Mouse (Mus musculus): ENCODE measurements around the gene Hddc3.
"Not testable (repeated sequence)": the region's sequence is repeated elsewhere in the genome, so short reads cannot be mapped to it uniquely, and the experiment has no call there.

The Hddc3 gene

GRCm38 (mm10) chr7:80369967-80370431, 27.1 kb downstream of the Hddc3 start:
- in situ Hi-C loops (cut with MboI), result loop anchor here (5.0 to 10.0 kb wide), 2 partner anchors 33 to 225 kb away; no protein-coding TSS in a partner anchor

GRCm38 (mm10) chr7:80370649-80371040, 27.7 kb downstream of the Hddc3 start:
- in situ Hi-C loops (cut with MboI), result loop anchor here (5.0 to 10.0 kb wide), 2 partner anchors 33 to 226 kb away; no protein-coding TSS in a partner anchor

GRCm38 (mm10) chr7:80371041-80371751, 28.3 kb downstream of the Hddc3 start, which contains the start of gene Man2a2:
Man2a2 (minus strand) TSS chr7:80371375.
- in situ Hi-C loops (cut with MboI), result loop anchor here (5.0 to 10.0 kb wide), 2 partner anchors 34 to 226 kb away; no protein-coding TSS in a partner anchor

GRCm38 (mm10) chr7:80372166-80372565, 29.3 kb downstream of the Hddc3 start:
- in situ Hi-C loops (cut with MboI), result loop anchor here (5.0 to 10.0 kb wide), 2 partner anchors 35 to 227 kb away; no protein-coding TSS in a partner anchor

- in situ Hi-C loops (cut with MboI), result loop anchor here (5.0 to 10.0 kb wide), 2 partner anchors 35 to 228 kb away; no protein-coding TSS in a partner anchor
Observed at GRCm38 (mm10) chr7:80372667-80373066, 29.8 kb downstream of the Hddc3 start.

- in situ Hi-C loops (cut with MboI), result loop anchor here (5.0 to 10.0 kb wide), 2 partner anchors 36 to 229 kb away; no protein-coding TSS in a partner anchor
Observed at GRCm38 (mm10) chr7:80373352-80373751, 30.4 kb downstream of the Hddc3 start.

DNA sequence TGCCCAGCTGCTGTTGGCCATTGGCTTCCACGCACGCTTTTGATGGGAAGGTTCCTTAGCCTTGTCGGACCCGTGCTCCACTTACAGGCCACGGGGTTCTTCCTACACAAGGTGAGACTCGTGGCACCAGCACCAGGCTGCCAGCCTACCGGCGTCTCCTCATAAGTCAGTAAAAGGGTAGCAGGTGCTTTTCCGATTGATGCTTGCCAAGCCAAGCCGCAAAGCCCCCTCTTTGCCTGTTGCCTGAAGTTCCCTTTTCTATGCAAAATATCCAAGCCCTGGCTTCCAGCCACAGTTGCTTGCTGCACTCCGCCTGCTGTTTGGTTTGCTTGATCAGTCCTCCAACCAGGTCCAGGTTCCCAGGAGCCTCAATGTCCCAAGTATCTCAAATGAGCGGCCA, 30.9 kb downstream of the Hddc3 start:
- in situ Hi-C loops (cut with MboI), result loop anchor here (5.0 to 10.0 kb wide), 2 partner anchors 37 to 229 kb away; no protein-coding TSS in a partner anchor

- in situ Hi-C loops (cut with MboI), result loop anchor here (5.0 to 10.0 kb wide), 2 partner anchors 37 to 229 kb away; no protein-coding TSS in a partner anchor
Observed at GRCm38 (mm10) chr7:80374280-80374679, 31.4 kb downstream of the Hddc3 start.

DNA sequence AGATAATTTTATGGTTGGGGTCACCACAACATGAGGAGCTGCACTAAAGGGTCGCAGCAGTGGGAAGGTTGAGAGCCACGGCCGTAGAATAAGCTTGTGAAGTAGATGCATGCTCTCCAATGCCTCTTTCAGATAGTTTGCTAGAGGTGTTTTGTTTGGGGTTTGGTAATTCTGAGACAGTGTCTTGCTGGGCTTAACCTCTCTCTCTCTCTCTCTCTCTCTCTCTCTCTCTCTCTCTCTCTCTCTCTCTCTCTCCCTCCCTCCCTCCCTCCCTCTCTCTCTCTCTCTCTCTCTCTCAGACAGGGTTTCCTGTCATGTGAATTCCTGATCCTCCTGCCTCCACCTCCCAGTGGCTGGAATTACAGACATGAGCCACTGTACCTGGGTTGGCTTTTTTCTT, 31.8 kb downstream of the Hddc3 start:
- in situ Hi-C loops (cut with MboI), result loop anchor here (5.0 to 10.0 kb wide), 2 partner anchors 37 to 230 kb away; no protein-coding TSS in a partner anchor

GRCm38 (mm10) chr7:80375376-80376039, 32.6 kb downstream of the Hddc3 start:
- in situ Hi-C loops (cut with MboI), result loop anchor here (10.0 kb wide), 1 partner anchor 231 kb away; no protein-coding TSS in a partner anchor

DNA sequence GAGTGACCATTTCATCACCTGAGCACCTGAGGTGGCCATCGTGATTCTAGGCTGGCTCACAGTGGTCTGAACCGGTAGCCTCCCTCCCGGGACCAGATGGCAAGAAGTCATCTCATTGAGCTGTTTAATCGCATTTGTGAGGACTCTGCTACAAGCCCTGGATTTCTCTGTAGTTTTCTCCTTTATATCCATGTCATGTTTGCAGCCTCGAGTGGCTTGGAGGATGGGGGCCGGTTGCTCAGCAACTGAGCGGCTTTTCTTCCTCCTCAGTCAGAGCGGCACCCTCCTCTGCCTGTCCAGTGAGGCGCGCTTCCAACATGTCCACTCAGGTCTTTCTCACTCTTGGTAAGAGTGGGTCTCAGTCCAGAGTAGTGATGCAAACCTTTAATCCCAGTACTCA, 33.3 kb downstream of the Hddc3 start:
- in situ Hi-C loops (cut with MboI), result loop anchor here (10.0 kb wide), 1 partner anchor 231 kb away; no protein-coding TSS in a partner anchor

GRCm38 (mm10) chr7:80377471-80377870, 34.6 kb downstream of the Hddc3 start:
- in situ Hi-C loops (cut with MboI), result loop anchor here (10.0 kb wide), 1 partner anchor 233 kb away; no protein-coding TSS in a partner anchor

- in situ Hi-C loops (cut with MboI), result loop anchor here (10.0 kb wide), 1 partner anchor 235 kb away; no protein-coding TSS in a partner anchor
Observed at GRCm38 (mm10) chr7:80379531-80379930, 36.6 kb downstream of the Hddc3 start.

DNA sequence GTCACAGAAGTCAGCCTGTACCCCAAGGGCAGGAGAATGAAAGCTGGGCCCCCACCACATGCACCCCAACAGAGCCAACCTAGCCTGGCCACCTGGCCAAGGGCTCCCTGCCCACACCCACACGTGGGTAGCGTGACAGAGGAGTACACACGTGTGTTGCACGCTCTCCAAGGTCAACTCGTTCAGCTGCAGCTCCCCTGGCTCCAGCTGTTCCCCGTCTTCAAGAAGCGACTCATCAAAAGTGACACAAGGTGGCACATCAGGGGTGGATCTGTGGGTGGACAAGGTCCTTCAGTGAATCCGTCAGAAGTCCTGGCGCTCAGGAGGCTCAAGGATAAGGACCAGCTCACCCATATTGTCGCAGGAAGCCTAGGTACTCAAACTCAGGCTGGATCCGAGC, 40.0 kb downstream of the Hddc3 start:
- in situ Hi-C loops (cut with MboI), result no loop called here

DNA sequence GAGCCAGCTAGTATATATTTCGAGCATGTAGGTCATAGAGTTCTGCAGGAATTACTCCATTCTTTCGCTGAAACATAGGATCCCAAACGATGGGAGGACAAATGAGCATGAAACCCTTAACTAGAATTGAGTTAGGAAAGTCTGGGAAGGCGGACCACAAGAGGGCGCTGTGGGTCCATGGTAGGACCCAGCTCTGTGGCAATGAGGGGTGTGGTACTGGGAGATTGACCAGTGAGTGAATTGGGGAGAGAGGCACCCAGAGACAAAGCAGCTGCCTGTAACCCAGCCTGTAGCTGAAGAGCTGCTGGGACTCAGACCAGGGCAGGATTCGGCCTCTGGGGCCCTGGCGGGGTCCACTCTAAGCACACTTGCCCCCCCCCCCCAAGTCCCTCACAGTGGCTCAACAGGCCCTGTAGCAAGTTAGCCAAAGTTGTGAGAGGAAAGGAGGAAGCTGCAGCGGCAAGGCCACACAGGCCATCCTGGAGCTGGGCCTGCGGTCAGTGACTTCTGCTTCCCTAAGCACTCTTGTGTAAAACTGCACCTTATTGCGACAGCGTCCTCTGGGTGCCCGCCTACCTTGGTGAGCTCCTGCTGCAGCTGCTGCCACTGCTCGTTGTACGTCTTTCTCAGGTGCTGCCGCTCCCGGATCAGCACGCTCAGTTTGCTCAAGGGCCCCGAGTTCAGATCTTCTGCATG, 43.5 kb downstream of the Hddc3 start:
- in situ Hi-C loops (cut with MboI), result loop anchor here (5.0 kb wide), 1 partner anchor 196 kb away; no protein-coding TSS in a partner anchor

DNA sequence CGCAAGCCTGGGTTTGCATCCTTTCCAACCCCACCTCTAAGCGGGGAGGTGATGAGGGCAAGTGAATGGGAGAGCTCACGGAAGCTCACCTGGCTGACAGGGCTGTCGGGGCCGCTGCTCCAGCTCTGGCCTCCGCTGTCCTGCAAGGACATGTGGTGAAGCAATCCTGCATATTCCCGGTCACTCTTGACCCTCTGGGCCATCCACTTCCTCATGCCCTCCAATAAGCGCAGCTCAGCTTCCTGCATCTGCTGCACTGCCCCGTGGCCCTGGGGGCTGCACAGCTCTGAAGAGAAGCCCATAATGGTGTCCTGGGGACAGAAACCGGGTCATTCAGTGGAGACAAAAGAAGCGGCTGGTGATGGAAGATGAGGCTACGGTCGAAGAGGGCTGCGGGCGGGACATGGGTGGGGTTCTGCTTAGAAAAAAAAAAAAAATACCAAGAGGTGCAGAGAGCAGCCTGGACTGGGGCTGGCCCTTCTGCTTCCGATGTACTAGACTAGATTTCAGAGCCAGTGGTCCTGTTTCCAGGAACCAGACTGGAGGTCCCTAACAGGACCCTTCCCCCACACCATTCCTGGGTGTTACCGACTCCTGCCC, 44.2 kb downstream of the Hddc3 start:
- in situ Hi-C loops (cut with MboI), result loop anchor here (5.0 kb wide), 1 partner anchor 195 kb away; no protein-coding TSS in a partner anchor

- in situ Hi-C loops (cut with MboI), result loop anchor here (5.0 kb wide), 1 partner anchor 194 kb away; no protein-coding TSS in a partner anchor
Observed at GRCm38 (mm10) chr7:80387633-80388543, 45.0 kb downstream of the Hddc3 start, which contains the start of gene Fes. Fes (minus strand) TSS chr7:80387946.

- in situ Hi-C loops (cut with MboI), result no loop called here
Observed at GRCm38 (mm10) chr7:80392119-80392518, 49.2 kb downstream of the Hddc3 start.

- in situ Hi-C loops (cut with MboI), result no loop called here
Observed at GRCm38 (mm10) chr7:80394600-80394999, 51.7 kb downstream of the Hddc3 start.

GRCm38 (mm10) chr7:80396427-80396826, 53.5 kb downstream of the Hddc3 start:
- in situ Hi-C loops (cut with MboI), result not testable (repeated sequence)

All from mature B cell (primary cell).